Mouse (Mus musculus) gastrocnemius, postnatal 25 days (tissue): ENCODE data around the gene Tnfrsf1b. TPM values are rescaled to one million over a fixed set of nuclear protein-coding genes. Genes with fewer than 3 reads are reported as not detected.
A peak's percentile ranks its signal among the peaks of the same experiment; 100 is the strongest.

ENCODE experiments used
- DNase-seq: peaks from one replicate; pipeline ENCODE4 v3.0.0; 2022
- total RNA-seq, 2 experiments: library from RNA; stranded (reverse); gene quantifications; 1 replicate in 1 of 2; 2 replicates in 1 of 2; pipeline ENCODE4 v1.2.3; 2021

Tnfrsf1b gene
- total RNA-seq, 2 experiments from 2014 or later = 2.2 to 3.7 TPM

- DNase-seq = no peak
Observed at GRCm38 (mm10) chr4:145257751-145258434, 11.2 kb upstream of the Tnfrsf1b start.

GRCm38 (mm10) chr4:145256144-145256543 lies 9.5 kb upstream of the Tnfrsf1b start:
- no peak for DNase-seq

GRCm38 (mm10) chr4:145254418-145254817 lies 7.7 kb upstream of the Tnfrsf1b start:
- DNase-seq = peak; percentile 39

GRCm38 (mm10) chr4:145252611-145253010 lies 5.9 kb upstream of the Tnfrsf1b start:
- no peak for DNase-seq

- DNase-seq = no peak
Observed at GRCm38 (mm10) chr4:145251546-145251945, 4.9 kb upstream of the Tnfrsf1b start.

GRCm38 (mm10) chr4:145250002-145250401 lies 3.3 kb upstream of the Tnfrsf1b start:
- no peak for DNase-seq

GRCm38 (mm10) chr4:145247556-145247955 lies 886 bp upstream of the Tnfrsf1b start:
- DNase-seq = no peak

- no peak for DNase-seq
Observed at GRCm38 (mm10) chr4:145245581-145245980, 1.1 kb downstream of the Tnfrsf1b start.

- no peak for DNase-seq
Observed at GRCm38 (mm10) chr4:145244676-145245075, 2.0 kb downstream of the Tnfrsf1b start.

- no peak for DNase-seq
Observed at GRCm38 (mm10) chr4:145242719-145243350, 3.8 kb downstream of the Tnfrsf1b start.

- DNase-seq = no peak
Observed at GRCm38 (mm10) chr4:145240723-145241231, 5.9 kb downstream of the Tnfrsf1b start.

GRCm38 (mm10) chr4:145239049-145239830 lies 7.4 kb downstream of the Tnfrsf1b start:
- DNase-seq = peak; percentile 85

- DNase-seq = no peak
Observed at GRCm38 (mm10) chr4:145236027-145236426, 10.6 kb downstream of the Tnfrsf1b start.

- DNase-seq = peak; percentile 65
Observed at GRCm38 (mm10) chr4:145233487-145234228, 13.0 kb downstream of the Tnfrsf1b start.

- DNase-seq = no peak
Observed at GRCm38 (mm10) chr4:145231732-145232131, 14.9 kb downstream of the Tnfrsf1b start.

- DNase-seq = no peak
Observed at GRCm38 (mm10) chr4:145230647-145231046, 16.0 kb downstream of the Tnfrsf1b start.

GRCm38 (mm10) chr4:145229524-145230163 lies 17.0 kb downstream of the Tnfrsf1b start:
- DNase-seq = no peak

GRCm38 (mm10) chr4:145229051-145229450 lies 17.6 kb downstream of the Tnfrsf1b start:
- DNase-seq = no peak

- DNase-seq = no peak
Observed at GRCm38 (mm10) chr4:145224613-145225012, 22.1 kb downstream of the Tnfrsf1b start.

- DNase-seq = no peak
Observed at GRCm38 (mm10) chr4:145222064-145222463, 24.6 kb downstream of the Tnfrsf1b start.

GRCm38 (mm10) chr4:145221379-145221778 lies 25.3 kb downstream of the Tnfrsf1b start:
- DNase-seq = no peak

- no peak for DNase-seq
Observed at GRCm38 (mm10) chr4:145220001-145220400, 26.7 kb downstream of the Tnfrsf1b start.
